Mouse (Mus musculus) ovary, postnatal 36 days (tissue): ENCODE results near the gene Col16a1.

Experiments
- DNase-seq: peaks from one replicate; pipeline ENCODE4 v3.0.0; 2022; ENCODE audit warnings: low spot score, mixed read lengths

The Col16a1 gene

GRCm38 (mm10) chr4:130130641-130131350 lies 83.2 kb downstream of the Col16a1 start:
- peak; percentile 61 for DNase-seq

- no peak for DNase-seq
Measured at GRCm38 (mm10) chr4:130131448-130132105, 83.9 kb downstream of the Col16a1 start.

GRCm38 (mm10) chr4:130133399-130133798 lies 85.8 kb downstream of the Col16a1 start:
- no peak for DNase-seq

- DNase-seq: peak; percentile 77
Measured at GRCm38 (mm10) chr4:130138441-130139213, 91.0 kb downstream of the Col16a1 start.

- DNase-seq: no peak
Measured at GRCm38 (mm10) chr4:130139214-130139492, 91.5 kb downstream of the Col16a1 start, which contains the start of gene Hcrtr1. TSS of gene Hcrtr1 (minus strand) at chr4:130139359.

GRCm38 (mm10) chr4:130140992-130141402 lies 93.4 kb downstream of the Col16a1 start:
- no peak for DNase-seq

- DNase-seq: no peak
Measured at GRCm38 (mm10) chr4:130141786-130142185, 94.1 kb downstream of the Col16a1 start.

GRCm38 (mm10) chr4:130148405-130148804 lies 100.8 kb downstream of the Col16a1 start:
- no peak for DNase-seq
